Comparison of ENCODE assay signal across 21 mouse cellular contexts in genomic region chr14:122830433-122830832, GRCm38 (mm10).
"Had no signal": no experiment of that assay in that cellular context is flagged by ENCODE, and none has a peak within 500 bp of the region (broad histone marks: within the 10 kb centered on the region; RNA-seq: fewer than 3 reads in every experiment).

No protein-coding gene starts in this region.

- H3K4me2 ChIP-seq: kidney, embryonic 15.5 days; limb, embryonic 12.5 days; limb, embryonic 15.5 days; liver, embryonic 11.5 days; lung, embryonic 14.5 days; midbrain, embryonic 12.5 days; midbrain, embryonic 15.5 days; neural tube, embryonic 13.5 days had no signal

- DNase-seq: kidney, adult 8-10 months; kidney, postnatal 10 days; kidney, postnatal 36 days; layer of hippocampus, postnatal 36 days; left cerebral cortex, postnatal 4 days; liver, postnatal 0 days; lung, embryonic 14.5 days; retina, postnatal 1 day; right cerebral cortex, postnatal 25 days; thymus, adult 2 months; thymus, postnatal 14 days had no signal

- H3K4me3 ChIP-seq: kidney, embryonic 15.5 days; limb, embryonic 12.5 days; limb, embryonic 15.5 days; midbrain, embryonic 12.5 days; midbrain, embryonic 15.5 days; neural tube, embryonic 13.5 days had no signal

- H3K9me3 ChIP-seq: kidney, embryonic 15.5 days; limb, embryonic 12.5 days; limb, embryonic 15.5 days; midbrain, embryonic 15.5 days; neural tube, embryonic 13.5 days had no signal

- H3K36me3 ChIP-seq: kidney, embryonic 15.5 days; limb, embryonic 12.5 days; limb, embryonic 15.5 days; midbrain, embryonic 12.5 days; midbrain, embryonic 15.5 days; neural tube, embryonic 13.5 days had no signal

- H3K27ac ChIP-seq: kidney, embryonic 15.5 days; limb, embryonic 12.5 days; limb, embryonic 15.5 days; liver, embryonic 14.5 days; macrophage; midbrain, embryonic 12.5 days; midbrain, embryonic 15.5 days; neural tube, embryonic 13.5 days had no signal

- H3K27me3 ChIP-seq: kidney, embryonic 15.5 days; limb, embryonic 12.5 days; limb, embryonic 15.5 days; midbrain, embryonic 12.5 days; midbrain, embryonic 15.5 days; neural tube, embryonic 13.5 days had no signal

- ATAC-seq: liver, postnatal 0 days; lung, postnatal 0 days; midbrain, embryonic 15.5 days had no signal

- H3K9ac ChIP-seq: kidney, embryonic 15.5 days; limb, embryonic 12.5 days; limb, embryonic 15.5 days; liver, embryonic 14.5 days; liver, postnatal 0 days; lung, embryonic 14.5 days; midbrain, embryonic 12.5 days; midbrain, embryonic 15.5 days; neural tube, embryonic 13.5 days had no signal

- H3K4me1 ChIP-seq: kidney, embryonic 15.5 days; limb, embryonic 12.5 days; limb, embryonic 15.5 days; midbrain, embryonic 12.5 days; midbrain, embryonic 15.5 days had no signal
